Mouse (Mus musculus) testis, adult 2 months (tissue): ENCODE data around the gene Chd9. TPM values are rescaled to one million over a fixed set of nuclear protein-coding genes. Genes with fewer than 3 reads are reported as not detected.

Experiments
- H3K27ac ChIP-seq: fragments of 200-500 bp; 2 replicates; pipeline ENCODE4 v1.5.1; 2012; ENCODE audit warnings: low read depth, low read length; ENCODE audit not compliant: control insufficient read depth, insufficient read depth
- H3K27me3 ChIP-seq: fragments of 200-500 bp; 2 replicates; pipeline ENCODE4 v1.6.1; 2012; ENCODE audit warnings: mild to moderate bottlenecking, low read length, moderate library complexity; ENCODE audit not compliant: control insufficient read depth, insufficient read depth
- H3K36me3 ChIP-seq: fragments of 200-500 bp; 2 replicates; pipeline ENCODE4 v1.6.1; 2012; ENCODE audit warnings: mild to moderate bottlenecking, low read length; ENCODE audit not compliant: control insufficient read depth, insufficient read depth
- H3K4me1 ChIP-seq: fragments of 200-500 bp; 2 replicates; pipeline ENCODE4 v1.6.1; 2012; ENCODE audit warnings: low read length; ENCODE audit not compliant: control insufficient read depth, insufficient read depth
- H3K4me3 ChIP-seq: fragments of 200-500 bp; 2 replicates; pipeline ENCODE4 v1.5.1; 2012; ENCODE audit warnings: low read depth, mild to moderate bottlenecking, low read length, moderate library complexity, mixed read lengths; ENCODE audit not compliant: control insufficient read depth
- CTCF ChIP-seq: fragments of 200-500 bp; IDR thresholded peaks from 2 replicates; pipeline ENCODE4 v1.5.1; 2012; ENCODE audit warnings: low read depth, mild to moderate bottlenecking, inconsistent platforms, low read length, moderate library complexity; ENCODE audit not compliant: control insufficient read depth, insufficient read depth, insufficient replicate concordance
- POLR2A ChIP-seq: fragments of 200-500 bp; IDR thresholded peaks from 2 replicates; pipeline ENCODE4 v1.6.1; 2012; ENCODE audit warnings: low read depth, mild to moderate bottlenecking, inconsistent platforms, low read length, moderate library complexity; ENCODE audit not compliant: control insufficient read depth
- polyA plus RNA-seq: library from polyadenylated mRNA; depleted of rRNA; stranded (reverse); fragments of >200 nt; gene quantifications from 2 replicates; pipeline ENCODE4 v1.2.3, GENCODE M21; 2012

Gene Chd9
- polyA plus RNA-seq, 1 experiment = 14.3 TPM

- peaks cover 9% of the 10 kb centered on the region for H3K4me1 ChIP-seq
- H3K36me3 ChIP-seq = no peaks in the 10 kb centered on the region
- H3K4me3 ChIP-seq = no peak overlapping the region
- H3K27ac ChIP-seq = no peak overlapping the region
- TF ChIP-seq POLR2A (no peak), CTCF (no peak)
- H3K27me3 ChIP-seq = no peaks in the 10 kb centered on the region
Measured at GRCm38 (mm10) chr8:90867061-90867460, 38.9 kb downstream of the Chd9 start.

GRCm38 (mm10) chr8:90867911-90868310 is 39.8 kb downstream of the Chd9 start:
- Histone ChIP-seq H3K4me3 (no peak overlapping the region), H3K27ac (no peak overlapping the region), H3K4me1 (peaks cover 7% of the 10 kb centered on the region), H3K27me3 (no peaks in the 10 kb centered on the region), H3K36me3 (no peaks in the 10 kb centered on the region)
- no peak for TF ChIP-seq POLR2A
- TF ChIP-seq CTCF = no peak

- no peak overlapping the region for H3K4me3 ChIP-seq
- no peaks in the 10 kb centered on the region for H3K36me3 ChIP-seq
- TF ChIP-seq POLR2A = no peak
- TF ChIP-seq CTCF = no peak
- peaks cover 7% of the 10 kb centered on the region for H3K4me1 ChIP-seq
- H3K27ac ChIP-seq = peak overlapping the region; percentile 64
- H3K27me3 ChIP-seq = no peaks in the 10 kb centered on the region
Measured at GRCm38 (mm10) chr8:90868334-90868733, 40.2 kb downstream of the Chd9 start.

GRCm38 (mm10) chr8:90869071-90869919 is 41.1 kb downstream of the Chd9 start:
- Histone ChIP-seq H3K27ac (peak overlapping the region; percentile 64), H3K36me3 (no peaks in the 10 kb centered on the region), H3K27me3 (no peaks in the 10 kb centered on the region), H3K4me1 (peaks cover 7% of the 10 kb centered on the region), H3K4me3 (no peak overlapping the region)
- TF ChIP-seq POLR2A = no peak

- H3K4me3 ChIP-seq = no peak overlapping the region
- no peak for TF ChIP-seq POLR2A
- TF ChIP-seq CTCF = no peak
- H3K27ac ChIP-seq = no peak overlapping the region
- H3K36me3 ChIP-seq = no peaks in the 10 kb centered on the region
- peaks cover 7% of the 10 kb centered on the region for H3K4me1 ChIP-seq
- H3K27me3 ChIP-seq = no peaks in the 10 kb centered on the region
Measured at GRCm38 (mm10) chr8:90869920-90870777, 42.0 kb downstream of the Chd9 start.

- TF ChIP-seq CTCF (no peak), POLR2A (no peak)
- no peak overlapping the region for H3K4me3 ChIP-seq
- H3K4me1 ChIP-seq = peaks cover 8% of the 10 kb centered on the region
- no peak overlapping the region for H3K27ac ChIP-seq
- no peaks in the 10 kb centered on the region for H3K27me3 ChIP-seq
- H3K36me3 ChIP-seq = no peaks in the 10 kb centered on the region
Measured at GRCm38 (mm10) chr8:90871375-90872080, 43.4 kb downstream of the Chd9 start.

- H3K27me3 ChIP-seq = no peaks in the 10 kb centered on the region
- H3K27ac ChIP-seq = no peak overlapping the region
- TF ChIP-seq CTCF (no peak), POLR2A (no peak)
- no peak overlapping the region for H3K4me3 ChIP-seq
- H3K4me1 ChIP-seq = peaks cover 18% of the 10 kb centered on the region
- no peaks in the 10 kb centered on the region for H3K36me3 ChIP-seq
Measured at GRCm38 (mm10) chr8:90873051-90873450, 44.9 kb downstream of the Chd9 start.
